Mouse (Mus musculus) limb, embryonic 10.5 days (tissue): ENCODE data around the gene Phka1. TPM values are rescaled to one million over a fixed set of nuclear protein-coding genes. Genes with fewer than 3 reads are reported as not detected.
A peak's percentile ranks its signal among the peaks of the same experiment; 100 is the strongest.
"Not testable (repeated sequence)": the region's sequence is repeated elsewhere in the genome, so short reads cannot be mapped to it uniquely, and the experiment has no call there.

Experiments used
- DNase-seq: peaks from one replicate; pipeline ENCODE4 v3.0.0-alpha.2; 2017; ENCODE audit warnings: low spot score
- H3K27ac ChIP-seq: fragments of 300-500 bp; sonication (generic); 2 replicates; pipeline ENCODE4 v1.5.1; 2016; ENCODE audit warnings: mild to moderate bottlenecking
- H3K27me3 ChIP-seq: fragments of 300-500 bp; sonication (generic); 2 replicates; pipeline ENCODE4 v1.6.1; 2016; ENCODE audit warnings: low read depth, mild to moderate bottlenecking; ENCODE audit not compliant: poor library complexity, severe bottlenecking
- H3K36me3 ChIP-seq: fragments of 300-500 bp; sonication (generic); 2 replicates; pipeline ENCODE4 v1.6.1; 2016; ENCODE audit warnings: mild to moderate bottlenecking, moderate library complexity
- H3K4me1 ChIP-seq: fragments of 300-500 bp; sonication (generic); 2 replicates; pipeline ENCODE4 v1.6.1; 2016
- H3K4me3 ChIP-seq: fragments of 300-500 bp; sonication (generic); 2 replicates; pipeline ENCODE4 v1.5.1; 2016; ENCODE audit warnings: mild to moderate bottlenecking, moderate library complexity
- H3K9me3 ChIP-seq: fragments of 300-500 bp; sonication (generic); replicated peaks from 2 replicates; pipeline ENCODE4 v1.6.1; 2016; ENCODE audit warnings: mild to moderate bottlenecking
- WGBS: fragments of 180-500 bp; shearing (Covaris S2); methylation state at CpG from one replicate; pipeline ENCODE4 v1.1.7; 2016; 5-methylcytosine and 5-hydroxymethylcytosine counted together
- polyA plus RNA-seq: library from polyadenylated mRNA; unstranded; fragments of >200 nt; fragmentation: Nextera tagmentation; extraction: Ambion mirVana; gene quantifications from 2 replicates; pipeline ENCODE4 v1.2.1, GENCODE M21; 2016

Gene Phka1
- 10.1 and 12.9 TPM in 2 replicates for polyA plus RNA-seq

GRCm38 (mm10) chrX:102643823-102644572, at the start of gene Phka1:
Gene Phka1, minus strand, starts transcription at chrX:102644246.
- Histone ChIP-seq H3K27ac (peak within 1 kb of the TSS; percentile 80), H3K9me3 (no peaks in the 10 kb centered on the region), H3K36me3 (no peaks in the 10 kb centered on the region), H3K4me3 (peak within 1 kb of the TSS; percentile 64), H3K4me1 (no peaks in the 10 kb centered on the region), H3K27me3 (peaks cover 80% of the 10 kb centered on the region)
- DNase-seq = peak; percentile 61
- WGBS = 19% methylated on average over 59 of the region's 60 CpGs

DNA sequence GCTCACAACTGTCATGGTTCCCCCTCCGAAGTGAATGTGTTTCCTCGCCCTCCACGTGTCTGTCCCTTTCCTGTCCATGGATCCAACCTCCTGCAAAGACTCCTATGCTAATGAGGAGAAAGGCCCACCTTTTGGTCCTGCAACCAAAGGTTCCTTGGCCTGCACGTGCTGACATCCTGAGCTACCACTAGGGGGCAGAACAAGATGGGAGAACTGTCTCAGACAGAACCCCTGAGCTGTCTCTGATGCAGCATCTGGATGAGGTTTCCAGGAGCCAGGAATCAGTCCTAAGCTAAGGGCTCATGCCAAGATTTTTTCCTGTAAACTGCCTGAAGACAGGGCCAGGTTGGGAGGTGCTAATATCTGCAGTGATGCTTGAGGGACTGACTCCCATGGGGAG, 45.2 kb upstream of the Phka1 start:
- H3K27ac ChIP-seq, H3K36me3 ChIP-seq, H3K4me3 ChIP-seq, H3K4me1 ChIP-seq, H3K9me3 ChIP-seq: not testable (repeated sequence)
- peak; percentile 31 for DNase-seq
- WGBS = 15% methylated on average over 4 of the region's 4 CpGs
- H3K27me3 ChIP-seq = peaks cover 46% of the 10 kb centered on the region

- not testable (repeated sequence) for H3K4me3 ChIP-seq, H3K27ac ChIP-seq, DNase-seq, H3K9me3 ChIP-seq, H3K4me1 ChIP-seq, H3K36me3 ChIP-seq
- 89% methylated on average over 5 of the region's 5 CpGs for WGBS
- peaks cover 31% of the 10 kb centered on the region for H3K27me3 ChIP-seq
These were observed 42.8 kb upstream of the Phka1 start, which contains the start of gene Gm3880 for GRCm38 (mm10) chrX:102686872-102687271. Gene Gm3880, minus strand, starts transcription at chrX:102686972.

DNA sequence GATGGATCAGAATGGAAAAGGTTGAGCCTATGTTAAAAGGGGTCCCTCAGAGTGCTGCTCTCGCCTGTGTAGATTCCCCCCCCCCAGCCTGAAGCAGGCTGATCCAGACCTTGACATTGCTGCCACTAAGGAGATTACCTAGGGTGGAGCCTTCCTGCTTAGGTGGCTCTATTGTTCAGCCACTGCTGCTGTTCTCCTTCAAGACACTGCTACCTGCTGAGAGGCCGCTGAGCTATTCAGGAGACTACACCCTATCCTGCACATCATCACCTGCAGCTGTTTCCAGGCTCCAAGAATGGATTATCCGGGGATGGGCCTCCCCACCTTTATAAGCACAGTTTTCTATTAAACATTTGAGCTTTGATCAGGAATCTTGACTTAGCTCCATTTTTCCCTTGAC, 40.7 kb upstream of the Phka1 start:
- H3K36me3 ChIP-seq, H3K4me1 ChIP-seq, DNase-seq, H3K4me3 ChIP-seq, H3K27ac ChIP-seq, H3K9me3 ChIP-seq: not testable (repeated sequence)
- peaks cover 27% of the 10 kb centered on the region for H3K27me3 ChIP-seq
- 65% methylated on average over 3 of the region's 3 CpGs for WGBS

DNA sequence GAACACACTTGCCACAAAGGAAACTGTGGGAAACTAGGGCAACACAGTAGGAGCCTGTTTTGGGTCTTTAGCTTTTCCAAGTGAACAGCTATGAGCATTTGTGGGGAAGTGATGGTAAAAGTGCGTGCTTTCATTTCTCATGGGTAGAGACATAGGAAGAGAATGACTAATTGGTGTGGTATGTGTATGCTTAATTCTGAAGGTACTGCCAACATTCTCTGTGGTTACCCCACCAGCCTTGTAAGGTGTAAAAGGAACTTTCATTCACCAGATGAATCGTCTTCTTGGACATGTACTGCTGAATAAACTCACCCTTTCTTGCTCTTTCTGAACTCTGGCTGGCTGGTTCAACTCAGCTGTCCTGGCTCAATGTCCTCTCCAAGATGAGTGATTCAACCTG, 22.6 kb upstream of the Phka1 start:
- Histone ChIP-seq H3K27me3 (peaks cover 31% of the 10 kb centered on the region), H3K36me3 (no peaks in the 10 kb centered on the region), H3K4me1 (no peaks in the 10 kb centered on the region), H3K27ac (no peak overlapping the region), H3K4me3 (no peak overlapping the region), H3K9me3 (no peaks in the 10 kb centered on the region)
- 78% methylated on average over 2 of the region's 2 CpGs for WGBS
- DNase-seq = no peak

- Histone ChIP-seq H3K36me3 (no peaks in the 10 kb centered on the region), H3K4me3 (no peak overlapping the region), H3K4me1 (no peaks in the 10 kb centered on the region), H3K27me3 (peaks cover 33% of the 10 kb centered on the region), H3K27ac (no peak overlapping the region), H3K9me3 (no peaks in the 10 kb centered on the region)
- no peak for DNase-seq
- WGBS = 16% methylated on average over 3 of the region's 3 CpGs
These were observed 16.7 kb upstream of the Phka1 start for GRCm38 (mm10) chrX:102660712-102661111.

GRCm38 (mm10) chrX:102645691-102646090, 1.6 kb upstream of the Phka1 start:
- DNase-seq = no peak
- 93% methylated on average over 1 of the region's 1 CpGs for WGBS
- Histone ChIP-seq H3K9me3 (no peaks in the 10 kb centered on the region), H3K36me3 (no peaks in the 10 kb centered on the region), H3K4me3 (no peak overlapping the region), H3K4me1 (no peaks in the 10 kb centered on the region), H3K27ac (no peak overlapping the region), H3K27me3 (peaks cover 80% of the 10 kb centered on the region)

DNA sequence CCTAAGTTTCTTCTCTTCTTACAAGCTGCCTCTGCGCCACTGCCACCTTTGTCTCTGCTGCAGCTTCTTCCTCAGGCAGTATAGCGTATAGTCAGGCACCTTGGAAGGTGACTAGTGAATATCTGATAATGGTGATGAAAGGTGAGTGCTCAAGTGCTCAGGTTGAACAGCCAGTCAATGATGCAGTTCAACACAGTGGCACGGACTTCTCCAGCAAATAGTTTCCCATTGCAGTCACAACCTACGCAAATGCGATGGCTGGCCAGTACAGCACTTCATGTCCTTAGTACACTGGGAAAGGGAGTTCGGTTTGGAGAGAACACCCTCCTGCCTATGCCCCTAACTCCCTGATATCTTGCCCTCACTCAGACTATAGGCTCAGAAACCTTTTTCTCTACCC, 1.1 kb upstream of the Phka1 start:
- Histone ChIP-seq H3K27me3 (peaks cover 78% of the 10 kb centered on the region), H3K36me3 (no peaks in the 10 kb centered on the region), H3K27ac (no peak overlapping the region), H3K4me1 (no peaks in the 10 kb centered on the region), H3K9me3 (no peaks in the 10 kb centered on the region), H3K4me3 (no peak overlapping the region)
- DNase-seq = no peak
- WGBS = 52% methylated on average over 6 of the region's 6 CpGs

- no peaks in the 10 kb centered on the region for H3K4me1 ChIP-seq
- peak; percentile 35 for DNase-seq
- no peaks in the 10 kb centered on the region for H3K9me3 ChIP-seq
- peak overlapping the region; percentile 64 for H3K4me3 ChIP-seq
- H3K27me3 ChIP-seq = peaks cover 78% of the 10 kb centered on the region
- WGBS = 5% methylated on average over 8 of the region's 8 CpGs
- no peaks in the 10 kb centered on the region for H3K36me3 ChIP-seq
- H3K27ac ChIP-seq = no peak overlapping the region
These were observed 516 bp upstream of the Phka1 start for GRCm38 (mm10) chrX:102644573-102644951.

GRCm38 (mm10) chrX:102601269-102601668, 42.8 kb downstream of the Phka1 start:
- Histone ChIP-seq H3K9me3 (no peaks in the 10 kb centered on the region), H3K4me1 (no peaks in the 10 kb centered on the region), H3K36me3 (peaks cover 4% of the 10 kb centered on the region; the same call in 1 of the 2 replicates), H3K27ac (no peak overlapping the region), H3K4me3 (no peak overlapping the region), H3K27me3 (peaks cover 56% of the 10 kb centered on the region)
- no peak for DNase-seq
- WGBS = 86% methylated on average over 2 of the region's 2 CpGs

DNA sequence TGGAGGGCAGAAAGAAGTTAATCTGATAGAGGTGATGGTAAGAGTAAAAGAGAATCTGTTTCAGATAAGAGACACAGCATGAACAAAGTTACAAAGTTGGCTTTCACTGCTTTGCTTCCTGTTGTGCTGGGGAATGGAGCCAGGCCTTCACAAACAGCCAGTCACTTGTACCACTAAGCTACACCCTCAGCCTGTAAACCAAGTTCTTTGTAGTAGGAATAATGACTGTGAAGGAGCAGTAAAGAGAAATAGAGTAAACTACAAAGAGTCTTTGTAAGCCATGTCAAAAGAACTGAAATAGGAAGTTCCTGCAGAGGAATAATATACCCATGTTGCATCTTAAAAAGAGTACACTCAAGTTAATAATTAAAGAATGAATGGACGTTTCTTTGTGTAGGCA, 55.5 kb downstream of the Phka1 start:
- WGBS = 78% methylated on average over 1 of the region's 1 CpGs
- H3K4me1 ChIP-seq = no peaks in the 10 kb centered on the region
- H3K36me3 ChIP-seq = no peaks in the 10 kb centered on the region
- H3K27ac ChIP-seq = no peak overlapping the region
- no peaks in the 10 kb centered on the region for H3K9me3 ChIP-seq
- peaks cover 66% of the 10 kb centered on the region for H3K27me3 ChIP-seq
- DNase-seq = no peak
- H3K4me3 ChIP-seq = no peak overlapping the region

DNA sequence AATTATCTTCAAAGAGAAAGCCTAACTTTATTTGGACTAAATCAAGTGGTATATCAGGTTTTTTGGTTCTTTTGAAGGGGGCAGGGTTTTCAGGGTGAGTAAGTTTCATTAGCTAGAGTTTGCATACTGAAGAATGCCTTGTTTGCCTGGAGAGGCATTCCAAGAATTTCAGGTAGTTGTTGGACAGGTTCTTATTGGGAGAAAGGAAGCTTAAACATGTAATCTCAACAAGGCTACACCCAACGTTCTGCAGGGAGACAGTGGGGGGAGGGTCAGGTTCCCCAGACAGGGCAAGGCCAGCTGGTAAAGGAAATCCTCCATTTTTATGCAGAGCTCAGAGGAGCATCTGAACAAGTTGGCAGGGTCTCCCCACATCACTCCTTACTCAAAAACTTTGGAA, 72.9 kb downstream of the Phka1 start:
- no peak for DNase-seq
- H3K4me3 ChIP-seq = no peak overlapping the region
- WGBS = 31% methylated on average over 1 of the region's 1 CpGs
- H3K27ac ChIP-seq = no peak overlapping the region
- H3K9me3 ChIP-seq = no peaks in the 10 kb centered on the region
- H3K36me3 ChIP-seq = peaks cover 5% of the 10 kb centered on the region; the same call in 1 of the 2 replicates
- H3K4me1 ChIP-seq = no peaks in the 10 kb centered on the region
- H3K27me3 ChIP-seq = peaks cover 64% of the 10 kb centered on the region

DNA sequence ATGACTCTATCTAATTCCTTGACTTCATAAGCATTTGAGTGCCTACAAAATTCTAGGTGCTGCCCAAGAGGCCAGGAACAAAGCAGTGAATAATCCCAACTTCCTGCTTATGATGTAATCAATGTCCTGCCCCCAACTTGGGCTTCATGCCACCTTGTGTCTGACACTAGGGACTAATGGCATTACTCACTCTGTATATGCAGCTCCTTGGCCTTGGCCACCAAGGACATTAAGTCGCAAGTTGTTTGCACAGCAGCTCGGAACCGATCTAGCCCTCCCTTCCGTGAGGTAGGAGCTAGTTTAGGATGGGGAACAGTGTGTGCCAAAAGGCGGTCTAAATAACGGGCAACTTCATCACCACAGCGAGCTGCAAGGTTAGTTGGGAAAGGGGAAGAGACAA, 87.1 kb downstream of the Phka1 start:
- Histone ChIP-seq H3K27ac (no peak overlapping the region), H3K36me3 (peaks cover 3% of the 10 kb centered on the region; the same call in 1 of the 2 replicates), H3K4me3 (no peak overlapping the region), H3K27me3 (peaks cover 59% of the 10 kb centered on the region), H3K9me3 (no peaks in the 10 kb centered on the region), H3K4me1 (no peaks in the 10 kb centered on the region)
- DNase-seq = no peak
- 92% methylated on average over 7 of the region's 7 CpGs for WGBS

GRCm38 (mm10) chrX:102509205-102509604, 134.8 kb downstream of the Phka1 start:
- 60% methylated on average over 4 of the region's 4 CpGs for WGBS
- no peak for DNase-seq
- Histone ChIP-seq H3K27me3 (peaks cover 87% of the 10 kb centered on the region), H3K4me1 (no peaks in the 10 kb centered on the region), H3K36me3 (no peaks in the 10 kb centered on the region), H3K9me3 (no peaks in the 10 kb centered on the region), H3K4me3 (no peak overlapping the region), H3K27ac (no peak overlapping the region)
